Mouse (Mus musculus): ENCODE measurements around the gene Nup160. TPM values are rescaled to one million over a fixed set of nuclear protein-coding genes. Genes with fewer than 3 reads are reported as not detected.

Nup160 gene
- polyA plus RNA-seq, 1 experiment, result 133 TPM

- Histone ChIP-seq H3K4me1 (ENCODE audit: control insufficient read depth, insufficient read depth, low read length) (no peaks in the 10 kb centered on the region), H3K9ac (ENCODE audit: low read depth, poor library complexity, severe bottlenecking) (no peak overlapping the region), H3K36me3 (ENCODE audit: control insufficient read depth, insufficient read depth, low read length, poor library complexity, severe bottlenecking) (no peaks in the 10 kb centered on the region), H3K27ac (ENCODE audit: insufficient read depth, low read length) (no peak overlapping the region), H3K27me3 (ENCODE audit: control insufficient read depth, insufficient read depth, low read length, poor library complexity, severe bottlenecking) (no peaks in the 10 kb centered on the region), H3K9me3 (replicated peaks; ENCODE audit: control insufficient read depth, insufficient read depth, low read length, poor library complexity, severe bottlenecking) (no peaks in the 10 kb centered on the region), H3K4me3 (ENCODE audit: low read depth, low read length) (no peak overlapping the region)
- no peak for TF ChIP-seq POLR2A (IDR thresholded peaks at IDR 0.05; ENCODE audit: insufficient read depth, low read length)
- no peak for TF ChIP-seq EP300 (IDR thresholded peaks at IDR 0.05; ENCODE audit: insufficient read depth, low read depth, low read length)
- no peak for TF ChIP-seq CTCF (IDR thresholded peaks at IDR 0.05; ENCODE audit: low read depth, low read length)
Measured at GRCm38 (mm10) chr2:90647084-90647483, 29.9 kb upstream of the Nup160 start.

- no peaks in the 10 kb centered on the region for H3K4me1 ChIP-seq (ENCODE audit: control insufficient read depth, insufficient read depth, low read length)
- H3K36me3 ChIP-seq (ENCODE audit: control insufficient read depth, insufficient read depth, low read length, poor library complexity, severe bottlenecking), result no peaks in the 10 kb centered on the region
- H3K27ac ChIP-seq (ENCODE audit: insufficient read depth, low read length), result no peak overlapping the region
- TF ChIP-seq POLR2A (IDR thresholded peaks at IDR 0.05; ENCODE audit: insufficient read depth, low read length), result no peak
- TF ChIP-seq EP300 (IDR thresholded peaks at IDR 0.05; ENCODE audit: insufficient read depth, low read depth, low read length), result no peak
- no peak for TF ChIP-seq CTCF (IDR thresholded peaks at IDR 0.05; ENCODE audit: low read depth, low read length)
- H3K4me3 ChIP-seq (ENCODE audit: low read depth, low read length), result no peak overlapping the region
- H3K9me3 ChIP-seq (replicated peaks; ENCODE audit: control insufficient read depth, insufficient read depth, low read length, poor library complexity, severe bottlenecking), result no peaks in the 10 kb centered on the region
- no peaks in the 10 kb centered on the region for H3K27me3 ChIP-seq (ENCODE audit: control insufficient read depth, insufficient read depth, low read length, poor library complexity, severe bottlenecking)
- H3K9ac ChIP-seq (ENCODE audit: low read depth, poor library complexity, severe bottlenecking), result no peak overlapping the region
Measured at GRCm38 (mm10) chr2:90649405-90649804, 27.6 kb upstream of the Nup160 start.

- Histone ChIP-seq H3K9ac (ENCODE audit: low read depth, poor library complexity, severe bottlenecking) (no peak overlapping the region), H3K4me3 (ENCODE audit: low read depth, low read length) (no peak overlapping the region), H3K9me3 (replicated peaks; ENCODE audit: control insufficient read depth, insufficient read depth, low read length, poor library complexity, severe bottlenecking) (no peaks in the 10 kb centered on the region), H3K27me3 (ENCODE audit: control insufficient read depth, insufficient read depth, low read length, poor library complexity, severe bottlenecking) (no peaks in the 10 kb centered on the region), H3K36me3 (ENCODE audit: control insufficient read depth, insufficient read depth, low read length, poor library complexity, severe bottlenecking) (no peaks in the 10 kb centered on the region), H3K4me1 (ENCODE audit: control insufficient read depth, insufficient read depth, low read length) (no peaks in the 10 kb centered on the region), H3K27ac (ENCODE audit: insufficient read depth, low read length) (no peak overlapping the region)
- TF ChIP-seq EP300 (IDR thresholded peaks at IDR 0.05; ENCODE audit: insufficient read depth, low read depth, low read length) (no peak), CTCF (IDR thresholded peaks at IDR 0.05; ENCODE audit: low read depth, low read length) (no peak), POLR2A (IDR thresholded peaks at IDR 0.05; ENCODE audit: insufficient read depth, low read length) (no peak)
Measured at GRCm38 (mm10) chr2:90649965-90650364, 27.1 kb upstream of the Nup160 start.

GRCm38 (mm10) chr2:90652101-90652500 is 24.9 kb upstream of the Nup160 start:
- no peak for TF ChIP-seq EP300 (IDR thresholded peaks at IDR 0.05; ENCODE audit: insufficient read depth, low read depth, low read length)
- no peak for TF ChIP-seq CTCF (IDR thresholded peaks at IDR 0.05; ENCODE audit: low read depth, low read length)
- no peak overlapping the region for H3K4me3 ChIP-seq (ENCODE audit: low read depth, low read length)
- H3K4me1 ChIP-seq (ENCODE audit: control insufficient read depth, insufficient read depth, low read length), result no peaks in the 10 kb centered on the region
- no peak overlapping the region for H3K9ac ChIP-seq (ENCODE audit: low read depth, poor library complexity, severe bottlenecking)
- H3K9me3 ChIP-seq (replicated peaks; ENCODE audit: control insufficient read depth, insufficient read depth, low read length, poor library complexity, severe bottlenecking), result no peaks in the 10 kb centered on the region
- H3K27ac ChIP-seq (ENCODE audit: insufficient read depth, low read length), result no peak overlapping the region
- H3K36me3 ChIP-seq (ENCODE audit: control insufficient read depth, insufficient read depth, low read length, poor library complexity, severe bottlenecking), result no peaks in the 10 kb centered on the region
- no peaks in the 10 kb centered on the region for H3K27me3 ChIP-seq (ENCODE audit: control insufficient read depth, insufficient read depth, low read length, poor library complexity, severe bottlenecking)

- no peaks in the 10 kb centered on the region for H3K27me3 ChIP-seq (ENCODE audit: control insufficient read depth, insufficient read depth, low read length, poor library complexity, severe bottlenecking)
- no peak overlapping the region for H3K9ac ChIP-seq (ENCODE audit: low read depth, poor library complexity, severe bottlenecking)
- H3K4me3 ChIP-seq (ENCODE audit: low read depth, low read length), result no peak overlapping the region
- no peak overlapping the region for H3K27ac ChIP-seq (ENCODE audit: insufficient read depth, low read length)
- no peaks in the 10 kb centered on the region for H3K36me3 ChIP-seq (ENCODE audit: control insufficient read depth, insufficient read depth, low read length, poor library complexity, severe bottlenecking)
- H3K9me3 ChIP-seq (replicated peaks; ENCODE audit: control insufficient read depth, insufficient read depth, low read length, poor library complexity, severe bottlenecking), result no peaks in the 10 kb centered on the region
- TF ChIP-seq POLR2A (IDR thresholded peaks at IDR 0.05; ENCODE audit: insufficient read depth, low read length) (no peak), CTCF (IDR thresholded peaks at IDR 0.05; ENCODE audit: low read depth, low read length) (no peak), EP300 (IDR thresholded peaks at IDR 0.05; ENCODE audit: insufficient read depth, low read depth, low read length) (no peak)
- no peaks in the 10 kb centered on the region for H3K4me1 ChIP-seq (ENCODE audit: control insufficient read depth, insufficient read depth, low read length)
Measured at GRCm38 (mm10) chr2:90652993-90653392, 24.0 kb upstream of the Nup160 start.

GRCm38 (mm10) chr2:90655449-90655848 is 21.6 kb upstream of the Nup160 start:
- H3K4me1 ChIP-seq (ENCODE audit: control insufficient read depth, insufficient read depth, low read length), result no peaks in the 10 kb centered on the region
- no peak overlapping the region for H3K9ac ChIP-seq (ENCODE audit: low read depth, poor library complexity, severe bottlenecking)
- no peak for TF ChIP-seq EP300 (IDR thresholded peaks at IDR 0.05; ENCODE audit: insufficient read depth, low read depth, low read length)
- TF ChIP-seq POLR2A (IDR thresholded peaks at IDR 0.05; ENCODE audit: insufficient read depth, low read length), result no peak
- H3K4me3 ChIP-seq (ENCODE audit: low read depth, low read length), result no peak overlapping the region
- no peaks in the 10 kb centered on the region for H3K36me3 ChIP-seq (ENCODE audit: control insufficient read depth, insufficient read depth, low read length, poor library complexity, severe bottlenecking)
- no peaks in the 10 kb centered on the region for H3K9me3 ChIP-seq (replicated peaks; ENCODE audit: control insufficient read depth, insufficient read depth, low read length, poor library complexity, severe bottlenecking)
- no peaks in the 10 kb centered on the region for H3K27me3 ChIP-seq (ENCODE audit: control insufficient read depth, insufficient read depth, low read length, poor library complexity, severe bottlenecking)
- H3K27ac ChIP-seq (ENCODE audit: insufficient read depth, low read length), result no peak overlapping the region

Measured in ES-Bruce4 (cell line).